Mouse (Mus musculus) ES-Bruce4 (cell line): ENCODE results near the gene Mcrs1. TPM values are rescaled to one million over a fixed set of nuclear protein-coding genes. Genes with fewer than 3 reads are reported as not detected.
A peak's percentile ranks its signal among the peaks of the same experiment; 100 is the strongest.

Source experiments
- H3K27ac ChIP-seq: 2 replicates; pipeline ENCODE4 v1.5.1; 2012; ENCODE audit warnings: low read length, inconsistent platforms; ENCODE audit not compliant: insufficient read depth
- H3K27me3 ChIP-seq: 2 replicates; pipeline ENCODE4 v1.6.1; 2012; ENCODE audit warnings: mild to moderate bottlenecking, low read length, inconsistent platforms; ENCODE audit not compliant: control insufficient read depth, poor library complexity, insufficient read depth, severe bottlenecking
- H3K36me3 ChIP-seq: 2 replicates; pipeline ENCODE4 v1.6.1; 2012; ENCODE audit warnings: inconsistent platforms, mild to moderate bottlenecking, low read length, moderate library complexity; ENCODE audit not compliant: control insufficient read depth, poor library complexity, insufficient read depth, severe bottlenecking
- H3K4me1 ChIP-seq: one replicate; pipeline ENCODE4 v1.8.1; 2011; ENCODE audit warnings: low read length; ENCODE audit not compliant: control insufficient read depth, insufficient read depth
- H3K4me3 ChIP-seq: 2 replicates; pipeline ENCODE4 v1.5.1; 2011; ENCODE audit warnings: low read depth, mild to moderate bottlenecking, low read length
- H3K9ac ChIP-seq: 2 replicates; pipeline ENCODE4 v1.6.1; 2012; ENCODE audit warnings: low read depth, mild to moderate bottlenecking, inconsistent platforms; ENCODE audit not compliant: poor library complexity, severe bottlenecking
- H3K9me3 ChIP-seq: replicated peaks from 2 replicates; pipeline ENCODE4 v1.6.1; 2012; ENCODE audit warnings: mild to moderate bottlenecking, low read length, inconsistent platforms; ENCODE audit not compliant: control insufficient read depth, poor library complexity, insufficient read depth, severe bottlenecking
- CTCF ChIP-seq: IDR thresholded peaks from one replicate; pipeline ENCODE4 v1.8.1; 2011; ENCODE audit warnings: low read depth, low read length
- EP300 ChIP-seq: IDR thresholded peaks from 2 replicates; pipeline ENCODE4 v1.6.1; 2011; ENCODE audit warnings: low read depth, low read length; ENCODE audit not compliant: insufficient read depth
- POLR2A ChIP-seq: IDR thresholded peaks from one replicate; pipeline ENCODE4 v1.8.1; 2011; ENCODE audit warnings: low read length; ENCODE audit not compliant: insufficient read depth
- polyA plus RNA-seq: library from polyadenylated mRNA; stranded (reverse); fragments of >200 nt; gene quantifications from 2 replicates; pipeline ENCODE4 v1.2.4, GENCODE M21; 2011; ENCODE audit warnings: low read depth; ENCODE audit not compliant: missing spikeins, insufficient read depth, insufficient read length

Mcrs1 gene
- 76.2 and 84.9 TPM in 2 replicates for polyA plus RNA-seq

DNA sequence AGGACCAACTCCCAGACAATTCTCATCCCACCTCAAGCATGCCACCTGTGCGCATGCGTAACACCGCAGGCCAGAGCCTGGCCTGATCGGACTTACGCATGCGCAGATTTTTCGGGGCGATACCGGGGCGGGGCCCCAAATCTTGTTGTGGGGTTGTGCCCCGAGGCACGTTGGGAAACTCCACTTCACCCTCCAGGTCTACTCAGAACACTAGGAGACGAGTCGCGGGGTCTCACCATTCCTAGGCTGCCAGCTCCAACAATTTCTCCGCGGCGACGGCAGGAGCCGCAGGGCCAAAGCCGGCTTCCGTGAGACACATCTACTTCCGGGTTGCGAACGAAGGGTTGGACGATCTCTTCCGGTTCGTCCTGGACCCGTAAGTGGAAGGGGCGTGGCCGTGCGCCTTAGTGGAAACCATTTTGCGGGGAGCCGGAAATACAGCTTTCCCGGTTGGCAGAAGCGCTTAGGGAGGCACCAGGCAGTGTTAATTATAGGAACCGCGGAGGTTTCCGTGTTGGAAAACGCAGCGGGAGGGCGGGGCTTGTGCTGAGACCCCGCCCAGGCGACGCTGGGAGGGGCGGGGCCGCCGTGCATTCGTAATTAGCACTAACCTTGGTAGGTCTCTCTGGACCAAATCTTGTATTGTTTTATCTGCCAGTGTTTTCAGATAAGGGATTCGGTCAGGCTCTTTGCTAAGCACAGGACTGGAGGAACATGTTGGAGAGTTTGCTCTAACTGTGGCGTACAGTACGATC lies at the start of gene Mcrs1:
Gene Mcrs1 (minus strand): TSS at position 336 of the 755 bp plus-strand sequence.
- Histone ChIP-seq H3K9ac (peak within 1 kb of the TSS; percentile 68), H3K4me1 (peaks cover 4% of the 10 kb centered on the region), H3K27me3 (no peaks in the 10 kb centered on the region), H3K27ac (peak within 1 kb of the TSS; percentile 96), H3K9me3 (no peaks in the 10 kb centered on the region), H3K36me3 (peaks cover 13% of the 10 kb centered on the region), H3K4me3 (peak within 1 kb of the TSS; percentile 87)
- no peak for TF ChIP-seq EP300
- no peak for TF ChIP-seq CTCF
- TF ChIP-seq POLR2A: no peak

DNA sequence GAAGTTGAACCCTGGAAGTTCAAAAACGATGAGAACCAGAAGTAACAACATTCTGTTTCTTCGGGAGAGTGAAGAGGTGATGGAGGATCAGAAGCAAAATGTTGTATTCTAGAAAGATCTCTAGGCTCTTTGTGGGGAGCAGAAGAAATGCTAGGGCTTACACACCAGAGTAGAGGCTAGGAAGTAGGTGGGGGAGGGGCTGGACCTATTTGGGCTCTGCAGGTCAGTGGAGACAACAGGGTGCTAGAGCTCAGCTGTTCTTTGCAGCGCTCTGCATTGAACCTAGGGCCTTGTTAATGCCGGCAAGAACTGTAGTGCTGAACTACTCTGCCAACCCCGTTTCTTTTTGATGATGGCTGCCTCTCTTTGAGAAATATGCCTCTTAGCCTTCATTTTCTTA lies 44.5 kb upstream of the Mcrs1 start:
- TF ChIP-seq POLR2A (no peak), EP300 (no peak), CTCF (no peak)
- Histone ChIP-seq H3K4me1 (no peaks in the 10 kb centered on the region), H3K27ac (peak overlapping the region; percentile 91; the same call in 1 of the 2 replicates), H3K9ac (peak overlapping the region; percentile 75), H3K4me3 (no peak overlapping the region; the same call in 1 of the 2 replicates), H3K9me3 (no peaks in the 10 kb centered on the region), H3K36me3 (no peaks in the 10 kb centered on the region), H3K27me3 (no peaks in the 10 kb centered on the region)

DNA sequence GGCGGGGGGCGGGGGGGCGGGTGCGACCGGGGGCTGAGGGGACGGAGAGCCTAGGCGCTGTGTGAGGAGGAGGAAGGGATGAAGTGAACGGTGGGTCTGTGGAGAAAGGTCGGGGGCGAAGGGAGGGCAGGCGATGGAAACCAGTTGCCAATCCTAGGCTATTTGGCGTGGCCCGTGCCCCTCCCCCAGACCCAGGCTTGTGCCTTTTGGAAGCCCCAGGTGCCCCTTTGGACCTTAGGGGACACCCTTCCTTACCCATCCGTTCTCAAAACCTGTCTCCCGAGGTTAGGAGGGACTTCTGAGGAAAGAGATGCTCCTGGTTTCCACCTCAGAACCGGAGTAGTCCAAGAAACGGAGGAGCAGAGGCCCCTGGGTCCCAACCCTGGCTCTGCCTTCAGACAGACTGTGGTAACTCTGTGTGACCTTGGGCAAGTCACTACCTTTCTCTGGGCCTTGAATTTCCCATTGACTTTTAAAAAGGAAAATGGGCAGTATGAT lies 43.8 kb upstream of the Mcrs1 start, which contains the start of gene Fam186b:
Gene Fam186b (minus strand): TSS at position 405 of the 498 bp plus-strand sequence.
- Histone ChIP-seq H3K4me1 (no peaks in the 10 kb centered on the region), H3K27me3 (no peaks in the 10 kb centered on the region), H3K4me3 (peak within 1 kb of the TSS; percentile 90), H3K9ac (peak within 1 kb of the TSS; percentile 75), H3K9me3 (no peaks in the 10 kb centered on the region), H3K36me3 (no peaks in the 10 kb centered on the region), H3K27ac (peak within 1 kb of the TSS; percentile 91)
- TF ChIP-seq CTCF (no peak), POLR2A (no peak)

DNA sequence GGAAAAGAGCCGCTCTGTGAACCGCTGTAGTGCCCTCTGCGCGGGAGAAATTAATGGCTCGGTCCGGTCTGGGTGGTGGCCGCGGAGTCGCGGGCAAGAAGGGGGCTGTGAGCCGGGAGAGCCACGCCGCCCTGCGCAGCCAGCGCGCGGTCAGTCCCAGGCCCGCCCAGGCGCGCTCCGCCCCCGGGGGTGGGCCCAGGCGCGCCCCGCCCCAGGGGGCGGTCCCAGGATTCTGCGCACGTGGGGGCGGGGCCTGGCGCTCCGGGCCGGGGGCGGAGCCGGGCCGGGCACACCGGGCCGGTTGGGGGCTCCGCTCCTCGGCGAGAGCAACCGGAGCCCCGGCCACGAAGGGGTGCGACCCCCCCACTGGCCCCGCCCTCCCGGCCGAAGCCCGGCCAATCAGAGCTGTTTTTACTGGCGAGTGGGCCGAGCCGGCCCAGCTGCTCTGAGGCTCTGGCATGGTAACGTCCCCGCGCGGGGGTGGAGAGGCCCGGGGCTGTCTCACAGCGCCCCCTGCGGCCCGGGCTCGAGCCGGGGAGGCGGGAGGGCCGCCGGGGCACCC lies 43.1 kb upstream of the Mcrs1 start, which contains the start of gene Prpf40b:
Gene Prpf40b (plus strand): TSS at position 275 of the 562 bp plus-strand sequence.
- Histone ChIP-seq H3K27ac (peak within 1 kb of the TSS; percentile 91), H3K9me3 (no peaks in the 10 kb centered on the region), H3K9ac (peak within 1 kb of the TSS; percentile 75), H3K4me3 (peak within 1 kb of the TSS; percentile 90), H3K36me3 (no peaks in the 10 kb centered on the region), H3K27me3 (no peaks in the 10 kb centered on the region), H3K4me1 (no peaks in the 10 kb centered on the region)
- TF ChIP-seq CTCF: no peak
- TF ChIP-seq POLR2A: peak; percentile 70

DNA sequence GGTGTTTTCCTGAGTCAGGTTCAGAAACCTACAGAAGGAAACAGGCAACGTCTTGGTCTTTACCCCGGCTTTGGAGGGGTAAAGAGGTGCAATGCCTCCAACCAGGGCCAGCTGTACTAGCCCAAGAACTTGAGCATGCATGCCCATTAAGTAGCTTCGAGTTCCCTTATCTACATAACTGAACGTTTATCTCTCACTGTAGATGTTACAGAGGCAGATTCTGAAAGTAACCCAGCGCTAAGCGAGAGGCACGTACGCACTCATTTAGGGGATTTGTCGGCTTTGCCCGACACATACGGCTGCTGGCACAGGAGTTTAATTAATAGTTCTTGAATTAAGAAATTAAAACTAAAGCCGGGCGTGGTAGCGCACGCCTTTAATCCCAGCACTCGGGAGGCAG lies 42.5 kb upstream of the Mcrs1 start:
- Histone ChIP-seq H3K27me3 (no peaks in the 10 kb centered on the region), H3K9me3 (no peaks in the 10 kb centered on the region), H3K4me1 (no peaks in the 10 kb centered on the region), H3K36me3 (no peaks in the 10 kb centered on the region), H3K9ac (peak overlapping the region; percentile 75), H3K4me3 (peak overlapping the region; percentile 90), H3K27ac (peak overlapping the region; percentile 35)
- TF ChIP-seq CTCF: no peak
- TF ChIP-seq EP300: no peak
- TF ChIP-seq POLR2A: no peak

DNA sequence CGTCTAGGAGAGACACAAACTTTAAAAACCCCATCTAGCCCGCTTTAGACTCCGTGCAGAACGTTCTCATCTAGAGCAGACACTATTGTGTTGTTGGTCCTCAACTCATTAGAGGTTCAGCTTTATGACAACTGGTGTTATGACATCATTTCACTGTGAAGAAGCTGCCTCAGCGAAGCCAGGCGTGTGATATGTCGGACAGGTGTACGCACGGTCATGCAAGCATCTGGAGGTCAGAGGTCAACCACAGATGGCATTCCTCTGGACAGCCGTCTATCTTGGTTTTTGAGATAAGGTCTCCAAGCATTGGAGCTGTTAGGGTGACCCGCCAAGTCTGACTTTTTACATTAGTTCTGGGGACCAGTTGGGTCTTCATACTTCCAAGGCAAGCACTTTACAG lies 38.8 kb upstream of the Mcrs1 start:
- no peaks in the 10 kb centered on the region for H3K36me3 ChIP-seq
- H3K27me3 ChIP-seq: no peaks in the 10 kb centered on the region
- no peaks in the 10 kb centered on the region for H3K4me1 ChIP-seq
- H3K9me3 ChIP-seq: no peaks in the 10 kb centered on the region
- no peak overlapping the region for H3K9ac ChIP-seq
- TF ChIP-seq EP300 (no peak), POLR2A (no peak), CTCF (no peak)
- H3K4me3 ChIP-seq: no peak overlapping the region
- no peak overlapping the region for H3K27ac ChIP-seq
